Mouse (Mus musculus): Measurements from ENCODE around the gene Ugt1a8.

DNA sequence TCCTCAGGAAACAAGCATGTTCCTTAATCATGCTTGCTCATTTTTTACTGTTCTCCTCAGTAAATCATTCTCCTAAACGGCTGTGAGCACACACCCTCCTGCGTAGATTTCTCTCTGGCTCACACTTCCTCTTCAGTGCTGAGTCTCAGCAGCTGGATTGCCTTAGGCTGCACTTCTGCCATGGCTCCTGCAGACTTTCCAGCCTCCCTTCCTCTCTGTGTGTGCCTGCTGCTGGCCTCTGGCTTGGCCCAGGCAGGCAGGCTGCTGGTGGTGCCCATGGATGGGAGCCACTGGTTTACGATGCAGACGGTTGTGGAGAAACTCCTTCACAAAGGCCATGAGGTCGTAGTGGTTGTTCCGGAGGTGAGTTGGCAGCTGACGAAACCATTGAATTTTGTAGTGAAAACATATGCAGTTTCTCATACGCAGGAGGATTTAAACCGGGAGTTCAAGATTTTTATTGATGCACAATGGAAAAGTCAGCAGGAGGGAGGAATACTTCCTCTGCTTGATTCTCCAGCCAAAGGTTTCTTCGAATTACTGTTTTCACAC lies 7.4 kb downstream of the Ugt1a8 start, which contains the start of gene Ugt1a7c:
- TF ChIP-seq CTCF (conservative IDR thresholded peaks at IDR 0.05; ENCODE audit: low read length) (no peak), NANOG (IDR thresholded peaks at IDR 0.05; ENCODE audit: borderline replicate concordance, low read length) (no peak), POU5F1 (IDR thresholded peaks at IDR 0.05; ENCODE audit: borderline replicate concordance, low read length) (no peak)
